Mouse (Mus musculus): Measurements from ENCODE around the gene Rap1b.

Rap1b gene

DNA sequence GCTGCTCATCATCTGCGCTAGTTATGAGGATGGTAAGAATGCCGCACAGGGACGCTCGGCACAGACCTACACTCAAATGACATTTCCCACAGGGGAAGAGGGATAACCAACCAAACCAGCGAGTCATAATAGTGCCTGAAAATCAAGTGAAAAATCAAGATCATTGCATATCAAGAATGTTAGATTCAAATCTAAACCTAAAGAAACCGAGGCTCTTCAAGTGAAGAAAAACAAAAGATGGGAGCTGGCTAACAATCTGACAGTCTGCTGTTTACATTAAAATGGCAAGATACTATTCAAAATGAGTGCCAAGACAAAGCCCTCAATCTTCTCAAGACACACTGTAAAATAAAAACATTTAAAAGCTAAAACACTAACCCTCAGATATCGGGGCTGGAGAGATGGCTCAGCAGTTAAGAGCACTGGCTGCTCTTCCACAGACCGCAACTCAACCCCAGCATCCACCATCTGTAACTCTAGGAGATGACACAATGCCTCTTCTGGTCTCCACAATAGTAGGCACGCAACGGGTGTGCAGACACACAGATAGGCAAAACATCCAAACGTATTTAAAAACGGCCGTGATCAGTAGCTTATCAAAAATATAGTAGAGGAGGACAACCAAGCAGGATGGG lies 61.9 kb downstream of the Rap1b start:
- DNase-seq (ENCODE audit: low spot score) = no peak

DNA sequence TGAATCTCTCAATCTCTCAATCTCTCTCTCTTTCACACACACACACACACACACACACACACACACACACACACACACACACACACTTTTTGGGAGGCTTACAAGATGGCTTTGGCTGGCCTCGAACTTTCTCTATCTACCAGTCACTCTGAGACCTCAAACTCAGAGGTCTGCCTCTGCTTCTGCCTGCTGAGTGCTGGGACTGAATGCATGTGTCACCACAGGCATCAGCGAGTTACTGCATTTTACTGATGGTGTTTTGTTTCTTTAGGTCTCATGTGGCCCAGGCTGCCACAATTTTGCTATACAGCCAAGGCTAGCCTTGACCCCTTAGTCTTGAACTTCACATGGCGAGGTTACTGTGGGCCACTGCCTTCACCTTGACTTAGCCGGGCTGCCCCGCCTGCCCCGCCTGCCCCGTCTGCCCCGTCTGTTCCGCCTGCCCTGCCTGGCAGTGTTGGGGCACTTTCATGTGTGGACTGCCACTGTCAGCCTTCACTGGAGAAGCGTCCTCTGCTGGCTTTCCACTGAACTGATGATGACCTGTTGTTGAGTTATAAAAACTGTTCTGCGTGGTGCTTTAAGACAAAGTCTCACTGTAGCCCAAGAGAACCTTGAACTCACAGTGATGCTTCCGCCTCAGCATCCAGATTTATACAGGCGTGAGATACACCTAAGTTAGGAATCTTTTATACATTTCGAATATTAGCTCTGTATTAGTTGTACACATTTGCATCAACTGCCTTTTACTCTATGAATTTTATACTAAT lies 63.2 kb downstream of the Rap1b start:
- no peak for DNase-seq (ENCODE audit: low spot score)

DNA sequence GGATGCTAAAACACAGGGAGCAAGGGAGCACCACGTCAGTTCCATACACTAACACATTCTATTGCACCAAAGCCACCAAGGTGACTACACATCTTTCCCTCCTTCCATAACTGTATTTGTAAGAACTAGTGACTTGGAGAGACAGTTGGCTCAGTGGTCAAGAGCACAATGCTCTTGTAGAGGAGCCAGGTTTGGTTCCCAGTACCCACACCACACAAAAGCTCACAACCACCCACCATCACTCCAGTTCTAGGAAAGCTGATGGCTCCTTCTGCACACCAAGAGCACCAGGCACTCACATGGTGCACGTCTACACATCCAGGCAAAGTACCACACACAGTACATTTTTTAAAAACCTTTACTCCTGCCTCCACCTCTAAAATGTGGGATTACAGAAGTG lies 63.8 kb downstream of the Rap1b start:
- no peak for DNase-seq (ENCODE audit: low spot score)

DNA sequence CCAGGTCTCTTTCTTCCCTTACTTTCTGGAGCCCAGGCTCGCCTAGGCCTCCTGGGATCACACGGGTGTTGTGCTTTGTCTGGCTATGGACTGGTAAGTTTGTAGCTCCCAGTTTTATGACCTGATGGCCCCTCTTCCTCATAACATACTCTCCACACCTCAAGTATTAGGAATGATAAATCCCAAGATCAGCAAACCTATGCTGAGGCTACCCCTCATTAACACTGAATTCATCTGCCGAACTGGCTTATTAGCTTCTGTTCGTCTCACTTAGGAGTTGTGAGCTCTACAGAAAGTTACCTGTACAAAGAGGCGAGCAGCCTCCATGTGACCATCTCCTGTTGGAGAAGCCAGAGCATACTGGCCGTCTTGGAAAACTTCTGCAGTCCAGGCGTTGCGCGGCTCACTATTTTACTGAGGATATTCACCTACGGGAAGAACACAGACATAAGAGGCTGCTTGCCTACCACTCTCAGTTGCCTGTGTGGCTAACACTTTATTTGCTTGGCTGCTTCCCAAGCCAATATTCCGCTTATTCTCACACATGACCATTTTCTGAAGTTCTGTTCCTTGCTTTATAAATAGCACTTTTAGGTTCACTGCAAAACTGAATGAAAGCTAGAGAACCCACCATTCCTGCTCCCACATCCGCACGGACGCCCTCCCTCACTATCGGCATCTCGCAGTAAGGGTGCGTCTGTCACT lies 64.7 kb downstream of the Rap1b start:
- no peak for DNase-seq (ENCODE audit: low spot score)

GRCm38 (mm10) chr10:117780306-117780911 lies 65.4 kb downstream of the Rap1b start:
- no peak for DNase-seq (ENCODE audit: low spot score)

DNA sequence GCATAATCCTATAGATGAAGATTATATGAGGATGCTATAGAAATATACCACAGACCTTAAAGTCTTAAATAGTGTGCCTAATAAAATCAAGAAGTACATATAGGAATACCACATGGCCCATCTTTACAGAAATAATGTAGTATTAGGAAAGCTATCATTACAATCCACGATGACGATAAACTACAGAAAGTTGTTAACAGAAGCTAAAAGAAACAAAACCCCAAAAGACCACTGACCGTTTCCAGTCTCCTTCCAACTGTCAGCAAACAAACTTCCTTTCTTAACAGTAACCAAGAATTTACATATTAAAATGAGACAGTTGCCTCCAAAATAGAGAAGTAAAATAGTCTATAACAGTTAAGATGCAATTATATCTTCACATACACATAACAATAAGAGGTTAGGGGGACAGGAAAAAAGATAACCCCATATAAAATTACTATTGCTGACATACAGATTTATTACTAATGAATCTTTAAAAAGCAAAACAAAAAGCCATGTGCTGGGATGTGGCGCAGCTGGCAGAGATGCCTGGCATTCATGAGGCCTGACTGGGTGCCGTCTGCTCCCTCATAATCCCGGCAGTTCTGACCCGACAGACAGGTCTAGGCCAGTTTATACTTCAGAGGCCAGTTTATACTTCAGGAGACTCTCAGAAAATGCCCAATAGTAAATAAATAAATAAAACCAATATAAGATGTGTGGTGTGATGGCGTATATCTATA lies 66.1 kb downstream of the Rap1b start:
- DNase-seq (ENCODE audit: low spot score) = no peak

DNA sequence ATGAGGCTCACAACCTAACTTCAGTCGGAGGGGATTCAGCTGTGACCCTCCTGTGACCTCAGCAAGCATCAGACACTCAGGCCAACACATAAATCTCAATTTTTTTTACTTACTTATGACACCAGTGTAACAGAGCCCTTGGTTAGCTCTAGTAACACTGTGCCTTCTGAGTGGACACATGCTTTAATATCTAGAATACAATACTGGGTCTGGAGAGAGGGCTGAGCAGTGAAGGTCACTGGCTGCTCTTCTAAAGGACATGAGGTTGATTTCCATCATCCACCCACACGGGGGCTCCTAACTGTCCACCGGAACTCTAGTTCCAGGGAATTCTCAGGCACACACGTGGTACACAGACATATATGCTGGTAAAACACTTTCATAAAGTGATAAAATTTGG lies 66.9 kb downstream of the Rap1b start:
- no peak for DNase-seq (ENCODE audit: low spot score)

DNA sequence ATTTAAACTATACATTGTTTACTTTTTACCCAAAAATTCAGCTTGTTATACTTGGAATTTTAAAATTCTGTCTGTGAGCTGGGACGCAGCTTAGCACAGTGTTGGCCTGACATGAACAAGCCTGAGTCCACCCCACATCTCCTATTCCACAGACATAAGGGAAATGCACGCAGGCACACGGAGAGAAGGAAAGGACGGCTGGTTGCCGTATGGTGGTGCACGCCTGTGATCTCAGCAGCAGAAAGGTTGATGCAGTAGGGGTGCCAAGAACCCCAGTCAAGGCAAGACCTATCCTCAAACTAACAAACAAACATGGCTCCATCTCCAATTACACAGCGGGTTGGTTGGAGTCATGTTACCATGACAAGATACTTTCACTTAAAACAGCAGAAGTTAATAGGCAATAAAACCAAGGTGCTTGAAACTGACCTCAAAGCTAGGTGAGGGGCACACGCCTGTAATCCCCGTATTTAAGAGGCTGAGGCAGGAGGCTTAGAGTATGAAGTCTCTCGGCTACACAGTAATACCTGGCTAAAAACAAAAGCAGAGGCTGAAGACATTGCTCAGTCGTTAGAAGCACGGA lies 67.4 kb downstream of the Rap1b start:
- DNase-seq (ENCODE audit: low spot score) = no peak

DNA sequence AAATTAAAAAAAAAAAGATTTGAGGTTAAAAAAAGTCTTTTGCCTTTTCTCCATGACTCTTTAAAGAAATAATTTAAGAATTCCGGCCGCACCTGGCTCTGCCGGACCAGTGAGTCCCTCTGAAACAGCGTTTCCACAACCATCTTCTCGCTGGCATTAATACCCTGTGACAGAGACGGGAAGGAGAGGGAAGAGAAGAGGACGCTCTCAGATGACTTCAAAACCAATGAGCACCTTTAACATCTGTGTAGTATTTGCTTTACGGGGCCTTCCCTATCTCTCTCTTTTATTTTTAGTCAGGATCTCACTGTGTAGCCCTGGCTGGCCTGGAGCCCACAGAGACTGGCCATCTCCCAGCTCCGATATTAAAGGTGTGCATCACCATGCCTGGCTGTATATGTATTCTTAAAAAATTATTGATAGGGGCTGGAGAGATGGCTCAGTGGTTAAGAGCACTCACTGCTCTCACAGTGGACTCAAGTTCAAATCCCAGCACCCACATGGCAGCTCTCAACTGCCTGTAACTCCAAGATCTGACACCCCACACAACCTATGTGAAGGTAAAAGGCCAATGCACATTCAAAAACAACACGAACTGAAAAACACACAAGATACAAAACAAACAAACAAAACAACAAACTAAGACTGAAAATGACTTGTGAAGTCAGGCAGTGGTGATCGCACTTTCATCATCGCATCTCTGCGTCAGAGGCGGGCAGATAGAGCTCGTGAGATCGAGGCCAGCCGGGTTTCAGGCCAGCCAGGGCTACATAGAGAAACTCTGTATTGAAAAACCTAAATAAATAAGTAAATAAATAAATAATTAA lies 68.1 kb downstream of the Rap1b start:
- no peak for DNase-seq (ENCODE audit: low spot score)

DNA sequence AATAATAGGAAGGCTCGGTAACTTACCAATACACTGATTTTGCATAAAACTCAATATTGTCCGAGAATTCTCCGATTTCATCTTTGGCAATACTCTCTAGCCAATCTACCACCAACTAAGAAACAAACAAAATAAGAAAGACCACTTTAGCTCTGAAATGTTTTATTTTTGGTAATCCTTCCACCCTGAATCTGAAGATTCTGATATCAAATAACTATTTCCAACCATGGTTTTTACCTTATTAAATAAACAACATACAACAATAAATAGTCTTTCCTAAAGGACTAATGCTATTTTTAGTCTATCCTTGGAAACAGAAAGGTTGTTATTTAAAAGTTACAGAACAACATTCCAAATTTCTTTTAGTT lies 68.7 kb downstream of the Rap1b start:
- no peak for DNase-seq (ENCODE audit: low spot score)

DNA sequence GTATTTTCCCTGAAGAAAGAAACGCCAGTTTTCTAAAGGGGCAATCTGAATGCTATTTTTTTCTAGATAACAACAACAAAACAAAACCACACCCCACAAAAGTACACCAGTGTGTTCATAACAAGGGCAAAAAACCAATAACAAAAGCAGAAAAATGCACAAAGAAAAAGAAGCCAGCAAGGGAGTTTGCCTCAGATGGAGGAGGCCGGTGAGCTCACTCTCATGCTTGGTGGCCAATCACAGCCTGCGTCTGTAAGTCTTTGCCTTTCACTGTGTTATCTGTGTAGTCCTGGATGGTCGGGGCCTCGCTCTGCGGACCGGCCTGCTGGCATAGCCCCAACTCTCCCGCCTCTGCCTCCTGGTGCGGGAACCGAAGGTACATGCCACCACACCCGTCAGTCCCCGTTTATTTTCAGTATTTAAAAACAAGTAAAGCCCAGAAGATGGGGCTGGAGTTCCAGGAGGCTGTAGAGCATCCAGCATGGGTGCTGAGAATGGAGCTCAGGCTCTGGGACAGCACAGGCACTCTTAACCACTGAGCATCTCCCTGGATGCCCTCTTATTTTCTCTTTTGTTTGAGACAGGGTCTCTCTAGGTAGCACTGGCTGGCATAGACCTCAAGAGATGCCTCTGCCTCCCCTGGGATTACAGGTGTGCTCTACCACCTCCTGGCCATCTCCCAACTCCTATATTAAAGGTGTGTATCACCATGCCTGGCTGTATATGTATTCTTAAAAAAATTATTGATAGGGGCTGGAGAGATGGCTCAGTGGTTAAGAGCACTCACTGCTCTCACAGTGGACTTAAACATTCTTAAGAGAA lies 69.3 kb downstream of the Rap1b start:
- DNase-seq (ENCODE audit: low spot score) = no peak

DNA sequence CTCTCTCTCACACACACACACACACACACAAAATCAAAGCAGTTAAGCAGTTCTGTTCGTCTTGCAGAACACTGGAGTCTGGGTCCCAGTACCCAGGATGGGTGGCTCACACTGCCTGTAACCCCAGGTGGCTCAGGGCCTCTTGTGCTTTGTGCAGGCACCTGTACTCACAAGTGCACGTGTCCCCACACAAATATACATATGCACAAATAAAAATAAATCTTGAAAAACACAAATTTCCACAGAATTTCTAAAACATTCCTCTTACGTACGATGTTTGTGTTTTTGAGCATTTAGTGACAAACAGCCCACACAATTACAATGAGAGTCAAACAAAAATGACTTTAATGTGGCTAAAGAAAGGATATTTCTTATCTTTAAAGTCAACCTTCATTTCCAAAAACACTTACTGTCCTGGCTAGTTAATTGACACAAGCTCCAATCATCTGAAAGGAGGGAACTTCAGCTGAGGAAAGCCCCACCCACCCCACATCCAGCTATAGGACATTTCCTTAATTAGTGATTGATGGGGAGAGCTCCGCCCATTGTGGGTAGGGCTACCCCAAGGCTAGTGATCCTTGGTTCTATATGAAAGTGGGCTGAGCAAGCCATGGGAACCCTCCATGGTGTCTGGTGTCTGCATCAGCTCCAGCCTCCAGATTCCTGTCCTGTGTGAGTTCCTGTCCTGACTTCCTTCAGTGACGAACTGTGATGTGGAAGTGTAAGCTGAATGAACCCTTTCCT lies 70.3 kb downstream of the Rap1b start:
- DNase-seq (ENCODE audit: low spot score) = no peak

DNA sequence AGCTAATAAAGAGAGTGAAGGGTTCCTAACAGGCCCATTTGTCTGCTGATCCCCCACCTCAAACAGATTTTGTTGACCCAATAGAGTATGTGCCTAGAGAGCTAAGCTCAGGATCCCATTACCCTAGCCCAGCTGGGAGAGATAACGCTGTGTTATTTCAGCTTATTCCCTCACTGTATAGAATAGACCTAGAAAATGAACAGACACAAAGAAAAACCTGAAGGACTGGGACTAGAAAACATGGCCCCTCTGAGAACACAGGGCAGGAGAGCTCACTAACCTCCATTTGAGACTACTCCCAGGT lies 71.1 kb downstream of the Rap1b start:
- DNase-seq (ENCODE audit: low spot score) = no peak

DNA sequence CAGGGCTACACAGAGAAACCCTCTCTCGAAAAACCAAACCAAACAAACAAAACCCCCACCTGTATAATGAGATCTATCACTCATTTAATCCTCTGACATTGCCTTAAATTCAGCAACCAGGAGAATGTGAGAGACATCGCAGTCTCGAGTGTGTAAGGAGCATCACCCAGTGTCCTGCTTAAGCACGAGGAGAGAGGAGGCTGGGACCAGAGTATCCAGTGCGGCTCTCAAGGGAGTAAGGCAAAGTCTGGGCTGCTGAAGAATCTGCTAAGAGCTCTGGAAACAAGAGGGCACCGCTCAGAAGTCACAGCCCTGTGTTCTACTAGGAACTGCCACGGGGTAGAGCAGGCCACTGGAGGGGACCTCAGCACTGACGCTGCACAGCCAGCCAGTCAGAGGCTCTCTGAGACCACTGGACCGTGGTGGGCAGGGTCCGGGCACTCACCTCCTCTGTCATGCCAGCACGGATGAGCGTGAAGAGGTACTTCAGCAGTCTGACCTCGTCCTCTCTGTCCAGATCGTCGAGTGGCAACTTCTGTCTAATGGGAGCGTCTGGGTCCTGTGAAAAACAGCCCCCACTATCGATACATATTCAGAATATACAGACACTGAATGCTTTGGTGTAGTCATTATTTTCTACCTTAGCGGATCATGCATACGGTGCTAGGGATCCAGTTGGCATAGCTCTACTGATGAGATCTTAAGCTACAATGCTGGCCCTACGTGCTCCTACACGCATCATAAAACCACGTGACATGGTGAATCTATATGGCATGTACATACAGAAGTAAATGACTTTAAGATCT lies 71.6 kb downstream of the Rap1b start:
- no peak for DNase-seq (ENCODE audit: low spot score)

DNA sequence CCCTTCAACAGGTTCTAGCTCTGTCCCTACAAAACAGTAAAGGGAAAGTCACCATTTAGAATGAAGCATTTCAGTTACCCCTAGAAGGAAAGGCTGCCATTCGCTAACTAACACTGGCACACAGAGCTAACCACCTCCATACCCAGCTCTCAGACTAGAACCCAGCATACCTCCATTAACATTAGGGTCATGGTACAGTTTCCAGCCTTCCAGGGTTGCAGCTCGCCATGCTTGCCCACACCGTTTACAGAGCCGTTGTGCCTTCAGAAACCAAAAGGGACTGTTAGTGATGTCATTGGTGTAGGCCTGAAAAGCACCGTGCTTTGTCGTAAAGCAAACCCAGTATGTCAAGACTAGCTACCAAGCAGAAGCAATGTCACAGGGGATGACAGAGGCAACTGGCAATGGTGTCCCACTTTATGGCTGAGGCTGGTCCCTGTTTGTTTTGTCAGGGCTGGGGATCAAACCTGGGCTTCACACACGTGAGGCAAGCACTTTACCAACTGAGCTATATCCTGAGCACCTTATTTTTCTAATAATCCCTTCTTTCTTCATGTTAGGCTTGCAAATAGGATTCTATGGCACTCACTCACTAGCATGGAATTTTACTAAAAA lies 72.6 kb downstream of the Rap1b start:
- DNase-seq (ENCODE audit: low spot score) = no peak

DNA sequence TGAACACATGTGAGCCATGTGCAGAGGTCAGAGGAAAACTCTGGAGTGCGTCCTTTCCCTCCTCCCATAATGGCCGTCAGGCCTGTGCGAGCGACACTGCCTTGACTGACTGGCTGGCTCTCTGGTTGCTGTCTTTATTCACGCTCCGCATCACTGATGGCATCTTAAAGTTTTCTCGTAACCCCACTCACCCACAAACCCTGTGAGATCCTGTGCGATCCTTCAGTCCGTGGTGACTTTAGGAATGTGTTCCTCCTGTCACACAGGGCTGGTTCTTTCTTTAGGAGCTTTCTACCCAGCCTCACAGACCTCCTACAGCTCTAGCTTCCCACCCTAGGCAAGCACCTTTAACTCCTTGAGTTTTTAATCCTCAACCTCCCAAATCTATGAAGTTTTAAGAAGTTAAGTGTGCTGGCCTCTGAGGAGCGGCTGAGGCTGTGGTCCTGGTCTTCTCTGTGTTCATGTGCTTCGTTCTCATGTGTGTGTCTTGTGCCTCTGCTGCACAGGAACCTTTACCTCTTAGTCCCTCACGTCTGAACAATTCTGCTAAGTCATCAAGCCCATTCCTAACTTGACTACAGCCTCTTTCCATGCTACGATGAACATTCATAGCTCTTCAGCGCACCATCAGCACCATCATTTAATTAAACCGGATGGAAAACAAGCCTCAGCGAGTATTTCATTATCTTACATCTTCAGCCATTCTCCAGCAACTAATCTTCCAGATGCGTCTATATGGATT lies 73.3 kb downstream of the Rap1b start:
- DNase-seq (ENCODE audit: low spot score) = no peak

DNA sequence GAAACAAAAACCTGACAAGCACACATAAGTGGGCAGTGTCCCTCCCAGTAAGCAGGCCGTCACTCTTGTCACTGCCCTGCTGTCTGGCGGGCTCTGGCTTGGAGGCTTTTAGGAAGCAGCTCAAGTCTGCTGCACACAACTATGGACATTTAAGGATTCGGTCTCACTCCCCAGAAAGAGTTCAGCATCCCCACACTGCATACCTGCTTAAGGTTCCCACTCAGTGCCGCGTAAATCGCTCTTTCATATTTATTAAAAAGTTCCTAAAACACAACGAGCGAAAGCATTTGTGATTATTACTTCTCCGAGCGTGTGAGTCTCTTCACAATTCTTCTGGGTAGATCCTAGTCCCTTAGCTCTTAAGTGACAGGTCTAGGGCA lies 74.7 kb downstream of the Rap1b start:
- no peak for DNase-seq (ENCODE audit: low spot score)
